Mouse (Mus musculus) cortical plate, adult 2 months (tissue): ENCODE data around the gene Fbxo44. TPM values are rescaled to one million over a fixed set of nuclear protein-coding genes. Genes with fewer than 3 reads are reported as not detected.

ENCODE experiments used
- H3K27ac ChIP-seq: fragments of 200-500 bp; 2 replicates; pipeline ENCODE4 v1.5.1; 2012; ENCODE audit warnings: low read length, control low read depth, inconsistent platforms; ENCODE audit not compliant: insufficient read depth
- H3K4me1 ChIP-seq: fragments of 200-500 bp; 2 replicates; pipeline ENCODE4 v1.6.1; 2011; ENCODE audit warnings: low read length; ENCODE audit not compliant: control insufficient read depth, insufficient read depth
- H3K4me3 ChIP-seq: fragments of 200-500 bp; 2 replicates; pipeline ENCODE4 v1.5.1; 2011; ENCODE audit warnings: mild to moderate bottlenecking, low read length, control low read depth; ENCODE audit not compliant: insufficient read depth
- CTCF ChIP-seq: fragments of 200-500 bp; IDR thresholded peaks from 2 replicates; pipeline ENCODE4 v1.5.1; 2011; ENCODE audit warnings: mild to moderate bottlenecking, control low read depth, low read length; ENCODE audit not compliant: insufficient read depth; ENCODE audit errors: extremely low read depth
- POLR2A ChIP-seq: fragments of 200-500 bp; IDR thresholded peaks from 2 replicates; pipeline ENCODE4 v1.6.1; 2011; ENCODE audit warnings: mild to moderate bottlenecking, low read length, control low read depth; ENCODE audit not compliant: insufficient read depth; ENCODE audit errors: extremely low read depth
- polyA plus RNA-seq: library from polyadenylated mRNA; depleted of rRNA; stranded (reverse); fragments of >200 nt; gene quantifications from 2 replicates; pipeline ENCODE4 v1.2.3, GENCODE M21; 2012

The Fbxo44 gene
- polyA plus RNA-seq, 1 experiment: 238 TPM

GRCm38 (mm10) chr4:148166986-148167385, 6.7 kb upstream of the Fbxo44 start:
- H3K4me1 ChIP-seq: 0 out of 2 replicates have a peak, but pooled peaks cover 2% of the 10 kb centered on the region
- no peak overlapping the region for H3K4me3 ChIP-seq
- TF ChIP-seq CTCF: peak; percentile 56
- no peak for TF ChIP-seq POLR2A
- H3K27ac ChIP-seq: peak overlapping the region; percentile 69

GRCm38 (mm10) chr4:148166431-148166830, 6.1 kb upstream of the Fbxo44 start:
- TF ChIP-seq CTCF: no peak
- peak; percentile 9; the same call in 1 of the 2 replicates for TF ChIP-seq POLR2A
- H3K4me3 ChIP-seq: no peak overlapping the region

GRCm38 (mm10) chr4:148165551-148165950, 5.3 kb upstream of the Fbxo44 start:
- H3K4me3 ChIP-seq: 0 out of 2 replicates have a peak overlapping the region, but pooled peaks have one; percentile 19
- H3K4me1 ChIP-seq: 0 out of 2 replicates have a peak, but pooled peaks cover 2% of the 10 kb centered on the region
- H3K27ac ChIP-seq: peak overlapping the region; percentile 85; the same call in 1 of the 2 replicates
- no peak for TF ChIP-seq CTCF
- TF ChIP-seq POLR2A: no peak

More at GRCm38 (mm10) chr4:148166431-148166830, 6.1 kb upstream of the Fbxo44 start:
- Histone ChIP-seq H3K27ac (peak overlapping the region; percentile 85), H3K4me1 (0 out of 2 replicates have a peak, but pooled peaks cover 2% of the 10 kb centered on the region)

GRCm38 (mm10) chr4:148164461-148164860, 4.2 kb upstream of the Fbxo44 start:
- Histone ChIP-seq H3K27ac (no peak overlapping the region), H3K4me3 (peak overlapping the region; percentile 4; the same call in 1 of the 2 replicates)

GRCm38 (mm10) chr4:148164002-148164439, 3.7 kb upstream of the Fbxo44 start:
- TF ChIP-seq POLR2A (no peak), CTCF (peak; percentile 45)
- no peak overlapping the region for H3K27ac ChIP-seq
- H3K4me3 ChIP-seq: peak overlapping the region; percentile 4
- H3K4me1 ChIP-seq: 0 out of 2 replicates have a peak, but pooled peaks cover 2% of the 10 kb centered on the region

More at GRCm38 (mm10) chr4:148164461-148164860, 4.2 kb upstream of the Fbxo44 start:
- H3K4me1 ChIP-seq: 0 out of 2 replicates have a peak, but pooled peaks cover 2% of the 10 kb centered on the region
- TF ChIP-seq POLR2A: no peak
- no peak for TF ChIP-seq CTCF

GRCm38 (mm10) chr4:148159544-148160435, 492 bp downstream of the Fbxo44 start:
- TF ChIP-seq CTCF (no peak), POLR2A (peak; percentile 78)
- Histone ChIP-seq H3K4me1 (no peaks in the 10 kb centered on the region; the same call in 1 of the 2 replicates), H3K27ac (peak overlapping the region; percentile 78), H3K4me3 (peak overlapping the region; percentile 98)

- Histone ChIP-seq H3K4me3 (peak overlapping the region; percentile 98), H3K27ac (peak overlapping the region; percentile 80), H3K4me1 (no peaks in the 10 kb centered on the region; the same call in 1 of the 2 replicates)
- TF ChIP-seq CTCF: no peak
- TF ChIP-seq POLR2A: no peak
Observed at GRCm38 (mm10) chr4:148158436-148159348, 1.6 kb downstream of the Fbxo44 start.

- Histone ChIP-seq H3K4me3 (no peak overlapping the region), H3K27ac (no peak overlapping the region), H3K4me1 (no peaks in the 10 kb centered on the region; the same call in 1 of the 2 replicates)
- no peak for TF ChIP-seq POLR2A
- TF ChIP-seq CTCF: peak; percentile 50; the same call in 1 of the 2 replicates
Observed at GRCm38 (mm10) chr4:148154982-148155381, 5.3 kb downstream of the Fbxo44 start.

GRCm38 (mm10) chr4:148154006-148154405, 6.3 kb downstream of the Fbxo44 start:
- no peak overlapping the region for H3K27ac ChIP-seq
- no peaks in the 10 kb centered on the region; the same call in 1 of the 2 replicates for H3K4me1 ChIP-seq
- no peak overlapping the region for H3K4me3 ChIP-seq
- TF ChIP-seq CTCF (no peak), POLR2A (no peak)
